Mouse (Mus musculus) spleen, adult 2 months (tissue): Measurements from ENCODE around the gene Tmem236. TPM values are rescaled to one million over a fixed set of nuclear protein-coding genes. Genes with fewer than 3 reads are reported as not detected.

Experiments
- DNase-seq, 2 experiments: peaks; one replicate each; pipeline versions ENCODE4 v3.0.0 to v3.0.0-alpha.2; 2012 to 2021; ENCODE audit warnings: low spot score in 2 of 2, low read depth in 1 of 2
- H3K27ac ChIP-seq: fragments of 200-500 bp; 2 replicates; pipeline ENCODE4 v1.5.1; 2012; ENCODE audit warnings: low read length, inconsistent platforms; ENCODE audit not compliant: insufficient read depth
- H3K27me3 ChIP-seq: fragments of 200-500 bp; 2 replicates; pipeline ENCODE4 v1.6.1; 2012; ENCODE audit warnings: mild to moderate bottlenecking, moderate library complexity, low read length, inconsistent platforms; ENCODE audit not compliant: control insufficient read depth, insufficient read depth
- H3K36me3 ChIP-seq: fragments of 200-500 bp; 2 replicates; pipeline ENCODE4 v1.6.1; 2012; ENCODE audit warnings: mild to moderate bottlenecking, low read length, inconsistent platforms; ENCODE audit not compliant: control insufficient read depth, insufficient read depth
- H3K4me1 ChIP-seq: fragments of 200-500 bp; 2 replicates; pipeline ENCODE4 v1.6.1; 2011; ENCODE audit warnings: inconsistent platforms; ENCODE audit not compliant: control insufficient read depth, insufficient read depth, insufficient read length
- H3K4me3 ChIP-seq: fragments of 200-500 bp; 2 replicates; pipeline ENCODE4 v1.5.1; 2011; ENCODE audit warnings: mild to moderate bottlenecking, inconsistent platforms; ENCODE audit not compliant: insufficient read depth, insufficient read length; ENCODE audit errors: extremely low read depth
- CTCF ChIP-seq: fragments of 200-500 bp; IDR thresholded peaks from 2 replicates; pipeline ENCODE4 v1.5.1; 2011; ENCODE audit warnings: mild to moderate bottlenecking, inconsistent platforms; ENCODE audit not compliant: insufficient read depth, insufficient read length, insufficient replicate concordance; ENCODE audit errors: extremely low read depth
- POLR2A ChIP-seq: fragments of 200-500 bp; IDR thresholded peaks from 2 replicates; pipeline ENCODE4 v1.6.1; 2011; ENCODE audit warnings: low read depth, low read length, inconsistent platforms
- WGBS: fragments of 180-500 bp; shearing (Covaris S2); methylation state at CpG from one replicate; pipeline ENCODE4 v1.1.7; 2018; 5-methylcytosine and 5-hydroxymethylcytosine counted together
- polyA plus RNA-seq: library from polyadenylated mRNA; depleted of rRNA; stranded (reverse); fragments of >200 nt; gene quantifications from 2 replicates; pipeline ENCODE4 v1.2.3, GENCODE M21; 2012

The Tmem236 gene
- polyA plus RNA-seq, 1 experiment: not detected

DNA sequence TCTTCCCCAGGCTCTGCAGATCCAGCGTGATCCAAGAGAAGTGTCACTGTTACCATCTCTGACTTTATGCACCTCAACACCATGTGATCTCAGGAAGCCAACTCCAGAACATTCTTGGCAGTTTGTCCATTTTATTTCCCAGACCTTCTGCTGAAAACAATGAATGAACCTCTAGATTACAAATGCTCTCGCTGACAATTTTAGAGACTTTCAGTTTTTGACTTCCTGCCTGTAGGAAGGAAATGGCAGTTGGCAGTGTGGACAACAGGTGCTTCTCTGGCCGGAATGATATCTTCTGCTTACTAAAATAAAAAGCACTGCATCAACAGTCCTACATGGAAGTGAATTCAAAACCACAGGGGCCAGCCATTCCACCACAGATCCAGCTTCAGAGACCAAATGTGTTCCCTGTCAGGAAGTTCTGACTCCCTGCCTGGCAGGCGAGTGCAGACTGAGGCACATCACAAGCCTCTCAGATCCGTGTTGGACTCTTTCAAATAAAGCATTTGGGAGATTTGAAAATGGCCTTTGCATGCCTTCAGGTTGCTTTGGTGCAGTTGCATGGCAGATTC, 9.8 kb upstream of the Tmem236 start:
- TF ChIP-seq POLR2A (no peak), CTCF (no peak)
- 18% methylated on average over 5 of the region's 5 CpGs for WGBS
- Histone ChIP-seq H3K27me3 (no peaks in the 10 kb centered on the region), H3K4me3 (no peak overlapping the region), H3K27ac (no peak overlapping the region), H3K4me1 (peaks cover 15% of the 10 kb centered on the region; the same call in 1 of the 2 replicates), H3K36me3 (no peaks in the 10 kb centered on the region)
- DNase-seq: no peak

- H3K27me3 ChIP-seq: no peaks in the 10 kb centered on the region
- WGBS: 75% methylated on average over 2 of the region's 2 CpGs
- peaks cover 15% of the 10 kb centered on the region; the same call in 1 of the 2 replicates for H3K4me1 ChIP-seq
- no peak overlapping the region for H3K4me3 ChIP-seq
- TF ChIP-seq CTCF (no peak), POLR2A (no peak)
- H3K36me3 ChIP-seq: no peaks in the 10 kb centered on the region
- no peak for DNase-seq
- no peak overlapping the region for H3K27ac ChIP-seq
These were observed 9.3 kb upstream of the Tmem236 start for GRCm38 (mm10) chr2:14165066-14165465.

DNA sequence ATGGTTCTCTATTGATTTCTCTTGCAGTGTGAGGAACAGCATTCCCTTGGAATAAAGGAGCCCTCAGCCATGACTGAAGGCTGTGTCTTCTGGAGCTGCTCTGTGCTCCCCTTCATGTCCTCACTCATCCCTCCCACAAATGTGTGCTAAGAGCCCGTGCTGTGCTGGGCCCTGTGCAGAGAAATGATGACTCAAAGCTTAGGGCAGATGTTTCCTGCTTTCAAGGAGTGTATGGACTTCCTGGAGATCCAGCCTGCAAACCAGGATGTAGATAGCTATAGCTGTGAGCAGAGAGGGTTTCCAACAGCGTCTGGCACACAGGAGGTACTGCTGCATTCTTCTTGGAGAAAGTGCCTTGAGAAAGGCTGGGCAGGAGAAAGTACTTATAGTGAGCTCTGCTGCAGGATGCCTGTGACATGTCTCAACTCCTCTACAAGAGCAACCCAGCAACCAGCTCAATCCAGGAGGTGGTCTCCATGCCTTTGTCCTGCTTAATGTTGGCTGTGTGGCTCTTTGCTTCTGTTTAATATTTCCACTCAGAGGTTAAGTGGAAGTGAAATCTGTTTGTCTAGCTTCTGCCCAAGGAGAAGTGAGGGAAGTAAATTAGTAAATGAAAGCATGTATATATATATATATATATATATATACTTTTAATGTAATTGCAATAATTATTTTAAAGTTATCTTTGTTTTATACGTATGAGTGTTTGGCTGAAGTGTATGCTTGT, 8.5 kb upstream of the Tmem236 start:
- no peaks in the 10 kb centered on the region for H3K27me3 ChIP-seq
- no peaks in the 10 kb centered on the region for H3K36me3 ChIP-seq
- TF ChIP-seq POLR2A: no peak
- TF ChIP-seq CTCF: no peak
- no peak overlapping the region for H3K27ac ChIP-seq
- 33% methylated on average over 3 of the region's 3 CpGs for WGBS
- H3K4me1 ChIP-seq: peaks cover 15% of the 10 kb centered on the region; the same call in 1 of the 2 replicates
- H3K4me3 ChIP-seq: no peak overlapping the region
- no peak for DNase-seq

GRCm38 (mm10) chr2:14167721-14168120, 6.6 kb upstream of the Tmem236 start:
- H3K4me1 ChIP-seq: peaks cover 15% of the 10 kb centered on the region; the same call in 1 of the 2 replicates
- no peak for TF ChIP-seq CTCF
- TF ChIP-seq POLR2A: no peak
- no peak overlapping the region for H3K4me3 ChIP-seq
- H3K27me3 ChIP-seq: no peaks in the 10 kb centered on the region
- no peaks in the 10 kb centered on the region for H3K36me3 ChIP-seq
- DNase-seq: no peak
- H3K27ac ChIP-seq: no peak overlapping the region

GRCm38 (mm10) chr2:14176460-14177193, 2.3 kb downstream of the Tmem236 start:
- Histone ChIP-seq H3K27ac (no peak overlapping the region), H3K27me3 (no peaks in the 10 kb centered on the region), H3K4me3 (no peak overlapping the region), H3K4me1 (no peaks in the 10 kb centered on the region), H3K36me3 (no peaks in the 10 kb centered on the region)
- DNase-seq: no peak
- WGBS: 73% methylated on average over 2 of the region's 2 CpGs
- TF ChIP-seq POLR2A (no peak), CTCF (no peak)

DNA sequence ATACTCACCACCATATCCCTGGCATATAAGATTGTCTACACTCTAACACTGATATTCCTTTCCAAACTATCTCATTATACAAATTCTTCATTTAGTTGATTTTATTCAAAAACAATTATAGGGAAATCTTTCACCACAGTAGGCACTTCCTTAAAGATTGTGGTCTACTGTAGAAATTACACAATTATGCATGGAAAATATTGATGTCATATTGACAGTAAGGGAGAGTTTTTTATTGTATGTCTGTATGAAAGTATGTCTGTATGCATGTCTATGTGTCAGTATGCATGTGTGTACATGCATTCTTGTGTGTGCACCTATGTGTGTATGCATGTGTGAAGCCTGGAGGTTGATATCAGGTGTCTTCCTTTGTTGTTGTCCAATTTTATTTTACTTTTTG, 10.1 kb downstream of the Tmem236 start:
- no peak for DNase-seq
- no peaks in the 10 kb centered on the region for H3K36me3 ChIP-seq
- TF ChIP-seq POLR2A (no peak), CTCF (no peak)

DNA sequence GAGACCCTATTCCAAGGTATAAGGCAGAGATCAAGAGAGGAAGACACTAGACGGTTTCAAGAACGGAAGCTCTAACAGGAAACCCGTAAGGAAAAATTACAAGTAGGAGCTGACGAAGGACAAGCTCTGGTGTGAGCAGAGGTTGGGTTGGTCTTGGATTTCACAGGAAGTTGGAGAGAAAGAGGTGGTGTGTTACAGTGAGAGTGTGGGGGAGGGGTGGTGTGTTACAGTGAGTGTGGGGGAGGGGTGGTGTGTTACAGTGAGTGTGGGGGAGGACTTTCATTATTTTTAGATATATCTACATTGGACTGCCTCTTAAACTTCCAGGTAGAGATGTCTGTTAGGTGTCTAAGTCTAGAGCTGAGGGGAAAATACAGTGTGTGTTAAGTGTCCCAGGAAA, 16.4 kb downstream of the Tmem236 start:
- Histone ChIP-seq H3K4me3 (no peak overlapping the region), H3K27ac (no peak overlapping the region), H3K36me3 (no peaks in the 10 kb centered on the region), H3K4me1 (peaks cover 4% of the 10 kb centered on the region; the same call in 1 of the 2 replicates), H3K27me3 (no peaks in the 10 kb centered on the region)
- TF ChIP-seq CTCF (no peak), POLR2A (no peak)
- no peak for DNase-seq
- 70% methylated on average over 4 of the region's 4 CpGs for WGBS

More for the DNA sequence above, 10.1 kb downstream of the Tmem236 start:
- Histone ChIP-seq H3K27ac (no peak overlapping the region), H3K27me3 (no peaks in the 10 kb centered on the region), H3K4me1 (no peaks in the 10 kb centered on the region), H3K4me3 (no peak overlapping the region)
